Mouse (Mus musculus) gastrocnemius, adult 2 months (tissue): ENCODE data around the gene Gca. TPM values are rescaled to one million over a fixed set of nuclear protein-coding genes. Genes with fewer than 3 reads are reported as not detected.
A peak's percentile ranks its signal among the peaks of the same experiment; 100 is the strongest.
"Not testable (repeated sequence)": the region's sequence is repeated elsewhere in the genome, so short reads cannot be mapped to it uniquely, and the experiment has no call there.

Experiments used
- DNase-seq: peaks from one replicate; pipeline ENCODE4 v3.0.0; 2022
- H3K27ac ChIP-seq: fragments of 200-600 bp; 2 replicates; pipeline ENCODE4 v1.8.1; 2022; ENCODE audit warnings: mild to moderate bottlenecking
- H3K4me3 ChIP-seq: fragments of 200-600 bp; 2 replicates; pipeline ENCODE4 v1.8.1; 2022; ENCODE audit warnings: mild to moderate bottlenecking, moderate library complexity
- CTCF ChIP-seq: fragments of 200-600 bp; IDR thresholded peaks from 2 replicates; pipeline ENCODE4 v1.8.1; 2022; ENCODE audit warnings: antibody characterized with exemption, mild to moderate bottlenecking, moderate library complexity
- intact Hi-C: fragments of 180-260 bp; cut with DNase I; formaldehyde crosslinking; loops from one replicate; pipeline ENCODE4 v1.15.1; 2025
- total RNA-seq, 2 experiments: library from RNA; stranded (reverse); gene quantifications; 2 replicates each; pipeline ENCODE4 v1.2.3; 2021

The Gca gene
- total RNA-seq, 2 experiments from 2014 or later = 2.6 to 4.4 TPM

DNA sequence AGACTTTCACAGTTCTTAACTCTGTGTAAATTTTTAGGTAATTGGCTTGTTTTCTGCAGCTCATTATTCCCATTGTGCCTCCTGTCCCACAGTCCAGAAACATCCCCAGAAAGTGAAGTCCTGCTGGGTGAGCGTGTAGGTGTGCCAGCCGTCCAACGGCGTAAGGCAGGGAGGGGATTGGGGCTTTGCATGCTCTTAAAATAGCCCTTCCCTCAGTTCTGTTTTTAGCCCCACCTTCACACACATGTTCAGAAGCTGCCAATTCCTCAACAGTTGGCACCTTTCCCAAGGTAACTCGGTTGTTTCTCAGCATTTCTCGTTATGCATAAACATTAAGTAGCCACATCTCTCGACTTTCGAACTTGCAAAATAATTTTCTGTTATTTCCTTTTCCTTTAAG, 17.6 kb downstream of the Gca start:
- intact Hi-C loops = no loop called here
- H3K27ac ChIP-seq = no peak overlapping the region
- TF ChIP-seq CTCF = no peak
- H3K4me3 ChIP-seq = peak overlapping the region; percentile 13; the same call in 1 of the 2 replicates
- DNase-seq = peak; percentile 20

GRCm38 (mm10) chr2:62684989-62685595, 21.0 kb downstream of the Gca start:
- DNase-seq = no peak
- no peak overlapping the region for H3K4me3 ChIP-seq
- H3K27ac ChIP-seq = no peak overlapping the region
- intact Hi-C loops = no loop called here
- TF ChIP-seq CTCF = no peak

DNA sequence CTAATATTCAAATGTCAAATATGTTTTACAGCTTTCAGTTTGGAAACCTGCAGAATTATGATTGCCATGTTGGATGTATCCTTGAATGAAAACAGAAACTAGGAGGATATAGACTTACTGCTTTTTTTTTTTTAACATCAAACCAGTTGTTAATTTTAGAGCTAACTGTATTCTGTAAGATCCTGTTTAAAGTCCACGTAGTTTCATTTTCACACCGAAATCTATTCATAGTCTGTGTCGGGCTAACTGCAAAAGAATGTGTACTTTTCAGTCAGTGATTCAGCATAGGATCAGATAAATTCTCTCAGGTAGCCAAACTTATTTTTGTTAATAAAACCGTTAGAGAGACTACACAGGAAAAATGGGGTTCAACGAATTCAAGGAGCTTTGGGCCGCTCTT, 21.8 kb downstream of the Gca start:
- no peak overlapping the region for H3K27ac ChIP-seq
- TF ChIP-seq CTCF = no peak
- no peak overlapping the region for H3K4me3 ChIP-seq
- intact Hi-C loops = no loop called here
- no peak for DNase-seq

DNA sequence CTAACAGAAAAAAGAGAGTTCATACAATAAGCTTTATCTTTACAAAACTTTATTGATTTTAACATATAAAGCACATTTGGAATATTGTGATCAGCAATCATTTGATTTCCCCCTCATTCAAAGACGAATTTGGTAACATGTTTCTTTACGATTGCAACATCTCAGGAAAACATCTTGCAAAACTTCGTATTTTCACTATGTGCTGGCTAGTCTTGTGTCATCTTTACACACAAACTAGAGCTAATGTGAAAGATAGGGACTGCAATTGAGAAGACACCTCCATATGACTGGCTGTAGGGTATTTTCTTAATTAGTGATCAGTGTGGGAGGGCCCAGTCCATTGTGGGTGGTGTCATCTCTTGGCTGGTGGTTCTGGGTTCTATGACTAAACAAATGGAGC, 42.2 kb downstream of the Gca start:
- H3K27ac ChIP-seq = no peak overlapping the region
- TF ChIP-seq CTCF = no peak
- intact Hi-C loops = no loop called here
- no peak for DNase-seq
- no peak overlapping the region for H3K4me3 ChIP-seq

DNA sequence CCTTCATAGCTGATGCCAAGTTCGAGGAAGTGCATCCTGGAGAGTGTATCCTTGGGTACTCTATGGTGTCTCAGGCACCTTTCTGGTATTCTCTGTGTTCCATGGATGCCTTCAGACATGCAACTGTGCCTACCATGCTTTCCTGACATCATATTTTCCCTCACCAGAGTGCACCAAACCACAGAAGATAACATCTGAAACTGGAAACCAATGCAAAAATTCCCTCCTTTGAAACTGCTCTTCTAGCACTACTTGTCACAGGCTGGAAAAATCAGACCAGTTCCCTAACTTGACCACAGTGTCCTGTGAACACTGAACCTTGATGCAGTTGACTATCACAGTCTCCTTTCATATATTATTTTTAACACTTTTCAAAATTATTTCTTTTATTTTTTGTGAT, 45.5 kb downstream of the Gca start:
- DNase-seq = no peak
- H3K4me3 ChIP-seq = no peak overlapping the region
- TF ChIP-seq CTCF = no peak
- H3K27ac ChIP-seq = no peak overlapping the region
- intact Hi-C loops = no loop called here

DNA sequence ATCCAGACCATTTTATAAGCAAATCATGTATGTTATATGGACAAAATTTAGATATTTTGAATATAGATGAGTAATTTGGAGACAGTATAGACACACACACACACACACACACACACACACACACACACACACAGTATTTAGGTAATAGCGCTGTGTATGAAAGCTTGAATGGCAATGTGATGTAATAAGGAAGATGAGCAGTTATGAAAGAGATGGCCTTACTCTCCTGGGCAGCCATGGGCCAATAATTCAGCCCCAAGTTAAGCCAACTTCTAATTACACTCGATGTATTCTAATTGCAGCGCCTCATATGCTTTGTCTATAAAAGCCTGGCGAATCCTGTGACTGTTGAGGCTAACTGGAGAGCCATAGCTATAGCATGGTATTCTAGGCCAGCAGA, 50.3 kb downstream of the Gca start:
- intact Hi-C loops, H3K4me3 ChIP-seq, H3K27ac ChIP-seq, DNase-seq: not testable (repeated sequence)

DNA sequence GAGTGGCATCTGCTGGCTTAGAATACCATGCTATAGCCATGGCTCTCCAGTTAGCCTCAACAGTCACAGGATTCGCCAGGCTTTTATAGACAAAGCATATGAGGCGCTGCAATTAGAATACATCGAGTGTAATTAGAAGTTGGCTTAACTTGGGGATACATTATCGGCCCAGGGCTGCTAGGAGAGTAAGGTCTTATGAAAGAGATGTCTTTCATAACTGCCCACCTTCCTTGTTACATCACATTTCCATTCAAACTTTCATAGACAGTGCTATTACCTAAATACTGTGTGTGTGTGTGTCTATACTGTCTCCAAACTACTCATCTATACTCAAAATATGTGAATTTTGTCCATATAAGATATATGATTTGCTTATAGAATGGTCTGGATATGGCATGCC, 51.2 kb downstream of the Gca start:
- intact Hi-C loops = no loop called here
- no peak for TF ChIP-seq CTCF
- Histone ChIP-seq H3K4me3 (no peak overlapping the region), H3K27ac (no peak overlapping the region)
- no peak for DNase-seq

- intact Hi-C loops = no loop called here
- no peak overlapping the region for H3K4me3 ChIP-seq
Observed at GRCm38 (mm10) chr2:62717270-62717669, 53.2 kb downstream of the Gca start.

GRCm38 (mm10) chr2:62718411-62718810, 54.3 kb downstream of the Gca start:
- TF ChIP-seq CTCF = no peak
- Histone ChIP-seq H3K4me3 (no peak overlapping the region), H3K27ac (no peak overlapping the region)
- no peak for DNase-seq
- intact Hi-C loops = no loop called here

More at GRCm38 (mm10) chr2:62717270-62717669, 53.2 kb downstream of the Gca start:
- TF ChIP-seq CTCF = no peak
- no peak overlapping the region for H3K27ac ChIP-seq
- DNase-seq = no peak

GRCm38 (mm10) chr2:62725946-62726345, 61.9 kb downstream of the Gca start:
- Histone ChIP-seq H3K27ac (no peak overlapping the region), H3K4me3 (no peak overlapping the region)
- intact Hi-C loops = no loop called here
- TF ChIP-seq CTCF = no peak
- DNase-seq = no peak

DNA sequence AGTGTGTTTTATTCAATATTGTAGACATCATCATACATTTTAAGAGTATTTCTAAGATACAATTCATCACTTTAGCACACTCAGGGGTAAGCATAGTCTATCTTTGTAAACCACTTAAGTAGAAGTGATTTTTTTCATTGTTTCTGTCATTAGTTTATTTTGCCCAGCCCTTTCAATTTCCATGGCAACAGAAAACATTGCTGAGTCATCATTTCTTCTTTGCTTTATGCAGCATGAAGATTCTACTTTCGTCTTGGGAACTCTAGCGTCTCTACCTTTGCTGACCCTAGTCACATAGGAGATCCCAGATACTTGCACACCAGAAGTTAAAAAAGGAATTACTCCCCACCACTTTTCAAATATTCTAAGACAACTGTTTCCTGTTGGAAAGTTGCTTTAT, 63.6 kb downstream of the Gca start:
- no peak overlapping the region for H3K27ac ChIP-seq
- DNase-seq = no peak
- intact Hi-C loops = no loop called here
- H3K4me3 ChIP-seq = no peak overlapping the region
- TF ChIP-seq CTCF = no peak

DNA sequence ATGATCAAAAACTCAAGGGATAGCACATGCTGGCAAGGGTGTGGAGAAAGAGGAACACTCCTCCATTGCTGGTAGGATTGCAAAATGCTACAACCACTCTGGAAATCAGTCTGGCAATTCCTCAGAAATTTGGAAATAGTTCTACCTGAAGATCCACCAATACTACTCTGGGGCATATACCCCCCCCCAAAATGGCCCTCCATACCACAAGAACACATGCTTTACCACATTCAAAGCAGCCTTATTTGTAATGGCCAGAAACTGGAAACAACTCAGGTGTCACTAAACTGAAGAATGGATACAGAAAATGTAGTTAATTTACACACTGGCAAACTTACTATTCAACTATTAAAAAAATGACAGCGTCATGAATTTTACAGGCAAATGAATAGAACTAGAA, 66.6 kb downstream of the Gca start:
- intact Hi-C loops = no loop called here
- no peak for DNase-seq
- H3K27ac ChIP-seq = no peak overlapping the region
- no peak for TF ChIP-seq CTCF
- no peak overlapping the region for H3K4me3 ChIP-seq

GRCm38 (mm10) chr2:62743098-62743497, 79.0 kb downstream of the Gca start:
- H3K4me3 ChIP-seq = no peak overlapping the region
- DNase-seq = no peak
- H3K27ac ChIP-seq = no peak overlapping the region
- intact Hi-C loops = no loop called here
- TF ChIP-seq CTCF = no peak

Other genes with a start within 250 kb of the Gca start
- not detected for gene Gcg, start 180.6 kb upstream of the Gca start, total RNA-seq
- gene Fap, start 90.2 kb upstream of the Gca start, total RNA-seq = 1 to 10 TPM; 3.8 to 7.2 TPM
- gene Ifih1, start 18.0 kb upstream of the Gca start, total RNA-seq = 1 to 10 TPM; 2.0 to 3.2 TPM